Mouse (Mus musculus) heart, postnatal 0 days (tissue): ENCODE measurements around the gene Swsap1.

ENCODE experiments used
- CTCF ChIP-seq: IDR thresholded peaks from 2 replicates; pipeline ENCODE4 v1.5.1; 2016; ENCODE audit warnings: antibody characterized with exemption, control low read depth, low read depth
- EP300 ChIP-seq: IDR thresholded peaks from 2 replicates; pipeline ENCODE4 v1.6.1; 2016; ENCODE audit warnings: antibody characterized with exemption, low read depth

GRCm38 (mm10) chr9:21954635-21955034, 920 bp upstream of the Swsap1 start:
- TF ChIP-seq EP300 (no peak), CTCF (no peak)
